Mouse (Mus musculus): ENCODE data around the gene Hmx1. TPM values are rescaled to one million over a fixed set of nuclear protein-coding genes. Genes with fewer than 3 reads are reported as not detected.
A peak's percentile ranks its signal among the peaks of the same experiment; 100 is the strongest.

Hmx1 gene
- total and polyA plus RNA-seq, 2 experiments from 2014 or later = not detected

GRCm38 (mm10) chr5:35395566-35396440 is 6.9 kb downstream of the Hmx1 start:
- Histone ChIP-seq H3K4me3 (ENCODE audit: low read depth, low read length) (peak overlapping the region; percentile 24), H3K9ac (replicated peaks; ENCODE audit: low read depth, low read length) (no peak overlapping the region), H3K27me3 (ENCODE audit: control insufficient read depth, insufficient read depth, low read length) (peaks cover 98% of the 10 kb centered on the region), H3K27ac (ENCODE audit: low read depth) (no peak overlapping the region), H3K36me3 (replicated peaks; ENCODE audit: control insufficient read depth, insufficient read depth, low read length) (no peaks in the 10 kb centered on the region), H3K9me3 (replicated peaks; ENCODE audit: control insufficient read depth, low read length) (no peaks in the 10 kb centered on the region), H3K4me2 (ENCODE audit: low read depth, low read length) (peak overlapping the region; percentile 13), H3K4me1 (ENCODE audit: control insufficient read depth, insufficient read depth) (no peaks in the 10 kb centered on the region)
- TF ChIP-seq EP300 (IDR thresholded peaks at IDR 0.05; ENCODE audit: low read depth) = no peak
- no peak for TF ChIP-seq CTCF (IDR thresholded peaks at IDR 0.05; ENCODE audit: low read depth)
- ATAC-seq (ENCODE audit: insufficient read depth, low read depth) (no peak), DNase-seq (ENCODE audit: low spot score) (no peak)
- 9% methylated on average over 9 of the region's 9 CpGs for WGBS

GRCm38 (mm10) chr5:35396976-35397641 is 8.2 kb downstream of the Hmx1 start:
- Histone ChIP-seq H3K27me3 (ENCODE audit: control insufficient read depth, insufficient read depth, low read length) (peaks cover 98% of the 10 kb centered on the region), H3K9me3 (replicated peaks; ENCODE audit: control insufficient read depth, low read length) (no peaks in the 10 kb centered on the region), H3K27ac (ENCODE audit: low read depth) (no peak overlapping the region), H3K4me3 (ENCODE audit: low read depth, low read length) (0 out of 2 replicates have a peak overlapping the region, but pooled peaks have one; percentile 13), H3K36me3 (replicated peaks; ENCODE audit: control insufficient read depth, insufficient read depth, low read length) (no peaks in the 10 kb centered on the region), H3K9ac (replicated peaks; ENCODE audit: low read depth, low read length) (no peak overlapping the region), H3K4me2 (ENCODE audit: low read depth, low read length) (no peak overlapping the region), H3K4me1 (ENCODE audit: control insufficient read depth, insufficient read depth) (no peaks in the 10 kb centered on the region)
- TF ChIP-seq EP300 (IDR thresholded peaks at IDR 0.05; ENCODE audit: low read depth) = no peak
- no peak for TF ChIP-seq CTCF (IDR thresholded peaks at IDR 0.05; ENCODE audit: low read depth)
- WGBS = 1% methylated on average over 57 of the region's 57 CpGs
- DNase-seq (ENCODE audit: low spot score) (no peak), ATAC-seq (ENCODE audit: insufficient read depth, low read depth) (no peak)

- under 1% methylated on average over 42 of the region's 52 CpGs for WGBS
- no peak for TF ChIP-seq CTCF (IDR thresholded peaks at IDR 0.05; ENCODE audit: low read depth)
- no peak for TF ChIP-seq EP300 (IDR thresholded peaks at IDR 0.05; ENCODE audit: low read depth)
- Histone ChIP-seq H3K4me2 (ENCODE audit: low read depth, low read length) (no peak overlapping the region), H3K27ac (ENCODE audit: low read depth) (no peak overlapping the region), H3K4me1 (ENCODE audit: control insufficient read depth, insufficient read depth) (no peaks in the 10 kb centered on the region), H3K36me3 (replicated peaks; ENCODE audit: control insufficient read depth, insufficient read depth, low read length) (no peaks in the 10 kb centered on the region), H3K9ac (replicated peaks; ENCODE audit: low read depth, low read length) (no peak overlapping the region), H3K9me3 (replicated peaks; ENCODE audit: control insufficient read depth, low read length) (no peaks in the 10 kb centered on the region), H3K4me3 (ENCODE audit: low read depth, low read length) (0 out of 2 replicates have a peak overlapping the region, but pooled peaks have one; percentile 13), H3K27me3 (ENCODE audit: control insufficient read depth, insufficient read depth, low read length) (peaks cover 98% of the 10 kb centered on the region)
- DNase-seq (ENCODE audit: low spot score) (no peak), ATAC-seq (ENCODE audit: insufficient read depth, low read depth) (no peak)
Observed at GRCm38 (mm10) chr5:35397642-35398309, 8.9 kb downstream of the Hmx1 start.

GRCm38 (mm10) chr5:35398310-35398910 is 9.5 kb downstream of the Hmx1 start:
- 3% methylated on average over 14 of the region's 14 CpGs for WGBS
- no peaks in the 10 kb centered on the region for H3K9me3 ChIP-seq (replicated peaks; ENCODE audit: control insufficient read depth, low read length)
- no peak overlapping the region for H3K4me2 ChIP-seq (ENCODE audit: low read depth, low read length)
- no peak for ATAC-seq (ENCODE audit: insufficient read depth, low read depth)
- no peak for DNase-seq (ENCODE audit: low spot score)
- TF ChIP-seq EP300 (IDR thresholded peaks at IDR 0.05; ENCODE audit: low read depth) = no peak
- no peak for TF ChIP-seq CTCF (IDR thresholded peaks at IDR 0.05; ENCODE audit: low read depth)
- no peak overlapping the region for H3K9ac ChIP-seq (replicated peaks; ENCODE audit: low read depth, low read length)
- H3K36me3 ChIP-seq (replicated peaks; ENCODE audit: control insufficient read depth, insufficient read depth, low read length) = no peaks in the 10 kb centered on the region
- no peak overlapping the region for H3K4me3 ChIP-seq (ENCODE audit: low read depth, low read length)
- H3K27me3 ChIP-seq (ENCODE audit: control insufficient read depth, insufficient read depth, low read length) = peaks cover 98% of the 10 kb centered on the region
- no peaks in the 10 kb centered on the region for H3K4me1 ChIP-seq (ENCODE audit: control insufficient read depth, insufficient read depth)
- H3K27ac ChIP-seq (ENCODE audit: low read depth) = no peak overlapping the region

- 6% methylated on average over 7 of the region's 7 CpGs for WGBS
- TF ChIP-seq EP300 (IDR thresholded peaks at IDR 0.05; ENCODE audit: low read depth) (no peak), CTCF (IDR thresholded peaks at IDR 0.05; ENCODE audit: low read depth) (no peak)
- Histone ChIP-seq H3K9ac (replicated peaks; ENCODE audit: low read depth, low read length) (no peak overlapping the region), H3K4me3 (ENCODE audit: low read depth, low read length) (no peak overlapping the region), H3K4me2 (ENCODE audit: low read depth, low read length) (no peak overlapping the region), H3K36me3 (replicated peaks; ENCODE audit: control insufficient read depth, insufficient read depth, low read length) (no peaks in the 10 kb centered on the region), H3K27me3 (ENCODE audit: control insufficient read depth, insufficient read depth, low read length) (peaks cover 98% of the 10 kb centered on the region), H3K9me3 (replicated peaks; ENCODE audit: control insufficient read depth, low read length) (no peaks in the 10 kb centered on the region), H3K27ac (ENCODE audit: low read depth) (no peak overlapping the region), H3K4me1 (ENCODE audit: control insufficient read depth, insufficient read depth) (no peaks in the 10 kb centered on the region)
- ATAC-seq (ENCODE audit: insufficient read depth, low read depth) (no peak), DNase-seq (ENCODE audit: low spot score) (no peak)
Observed at GRCm38 (mm10) chr5:35399061-35399460, 10.2 kb downstream of the Hmx1 start.

All from heart, postnatal 0 days (tissue).